Mouse (Mus musculus) hematopoietic multipotent progenitor cell, adult 10-12 weeks (in vitro differentiated cells): ENCODE results near the gene Hormad1. TPM values are rescaled to one million over a fixed set of nuclear protein-coding genes. Genes with fewer than 3 reads are reported as not detected.

ENCODE experiments used
- polyA plus RNA-seq: library from polyadenylated mRNA; stranded (reverse); fragments of >175 nt; gene quantifications from 2 replicates; pipeline ENCODE4 v1.2.3, GENCODE M21; 2012; ENCODE audit warnings: low replicate concordance

The Hormad1 gene
- polyA plus RNA-seq = not detected in 2 replicates

DNA sequence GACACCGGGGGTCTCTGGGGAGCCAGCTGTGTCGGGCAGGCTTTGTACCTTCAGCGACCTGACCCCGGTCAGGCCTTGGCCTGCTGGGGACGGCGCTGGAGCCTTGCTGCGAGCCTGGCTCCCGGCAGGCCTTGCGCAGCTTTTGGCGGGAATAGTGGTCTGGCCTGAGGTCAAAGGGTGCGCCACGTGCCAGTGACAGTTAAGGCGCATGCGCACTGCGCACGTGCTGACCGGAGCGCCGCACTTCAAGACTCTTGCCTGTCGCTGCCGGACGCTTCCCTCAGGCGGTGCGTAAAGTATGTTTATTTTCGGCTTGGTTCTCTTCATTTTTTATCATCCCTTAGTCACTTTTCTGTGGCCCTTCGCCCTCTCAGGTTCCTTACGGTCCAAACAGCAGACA is at the start of gene Hormad1:
Gene Hormad1 (plus strand): TSS at position 241 of the 400 bp plus-strand sequence.

DNA sequence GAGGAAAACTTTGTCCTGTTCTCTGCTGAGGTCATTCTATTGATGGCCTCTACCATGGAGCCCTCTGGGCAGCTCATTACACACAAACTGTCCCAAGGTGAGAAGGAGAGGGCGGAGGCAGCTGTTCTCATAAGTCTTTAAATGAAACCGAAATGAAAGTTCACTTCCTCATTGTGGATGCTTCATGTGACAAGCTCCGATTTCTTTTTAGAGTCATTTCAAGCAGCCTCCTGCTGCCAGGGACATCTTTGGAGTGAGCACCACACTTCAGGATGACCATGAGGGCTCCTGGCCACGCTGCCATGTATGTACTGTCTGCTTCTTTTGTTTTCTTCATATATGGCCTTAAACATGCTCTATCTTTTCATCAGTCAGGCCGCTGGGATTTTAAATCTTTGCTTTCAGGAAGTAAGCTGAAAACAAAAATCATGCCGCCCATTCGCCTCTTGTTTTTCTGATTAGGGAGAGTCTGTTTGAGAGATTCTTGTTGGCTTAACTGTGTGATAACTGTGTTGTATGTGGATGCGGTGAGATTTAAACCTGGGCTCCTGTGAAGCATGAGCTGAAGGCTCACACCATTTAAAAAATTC is 32.8 kb upstream of the Hormad1 start, which contains the start of gene Ctss:
Gene Ctss (plus strand): TSS at position 165 of the 590 bp plus-strand sequence.

DNA sequence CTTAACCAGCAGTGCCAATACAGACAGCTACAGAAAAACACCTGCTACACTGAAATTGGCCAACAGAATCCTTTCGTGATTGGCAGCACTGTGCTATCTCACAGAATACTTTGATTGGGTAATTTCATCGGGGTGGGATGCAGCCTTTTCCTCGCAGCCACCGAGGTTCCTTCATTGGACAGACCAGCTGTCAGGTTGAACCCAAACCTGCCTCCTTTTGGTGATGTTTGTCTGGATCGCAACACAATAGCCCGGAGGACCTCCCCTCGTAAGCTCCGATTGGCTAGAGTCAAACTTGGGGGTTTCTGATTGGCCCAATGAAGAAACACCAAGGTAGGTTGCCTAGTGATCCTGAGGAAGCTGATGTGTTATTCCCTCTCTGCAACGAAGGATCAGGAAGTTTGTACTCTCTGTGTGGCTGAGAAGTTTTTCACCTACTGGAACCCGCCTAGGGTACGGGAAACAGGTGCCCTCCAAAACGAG is 29.2 kb downstream of the Hormad1 start, which contains the start of gene Golph3l:
Gene Golph3l (plus strand): TSS at position 331 of the 483 bp plus-strand sequence.

DNA sequence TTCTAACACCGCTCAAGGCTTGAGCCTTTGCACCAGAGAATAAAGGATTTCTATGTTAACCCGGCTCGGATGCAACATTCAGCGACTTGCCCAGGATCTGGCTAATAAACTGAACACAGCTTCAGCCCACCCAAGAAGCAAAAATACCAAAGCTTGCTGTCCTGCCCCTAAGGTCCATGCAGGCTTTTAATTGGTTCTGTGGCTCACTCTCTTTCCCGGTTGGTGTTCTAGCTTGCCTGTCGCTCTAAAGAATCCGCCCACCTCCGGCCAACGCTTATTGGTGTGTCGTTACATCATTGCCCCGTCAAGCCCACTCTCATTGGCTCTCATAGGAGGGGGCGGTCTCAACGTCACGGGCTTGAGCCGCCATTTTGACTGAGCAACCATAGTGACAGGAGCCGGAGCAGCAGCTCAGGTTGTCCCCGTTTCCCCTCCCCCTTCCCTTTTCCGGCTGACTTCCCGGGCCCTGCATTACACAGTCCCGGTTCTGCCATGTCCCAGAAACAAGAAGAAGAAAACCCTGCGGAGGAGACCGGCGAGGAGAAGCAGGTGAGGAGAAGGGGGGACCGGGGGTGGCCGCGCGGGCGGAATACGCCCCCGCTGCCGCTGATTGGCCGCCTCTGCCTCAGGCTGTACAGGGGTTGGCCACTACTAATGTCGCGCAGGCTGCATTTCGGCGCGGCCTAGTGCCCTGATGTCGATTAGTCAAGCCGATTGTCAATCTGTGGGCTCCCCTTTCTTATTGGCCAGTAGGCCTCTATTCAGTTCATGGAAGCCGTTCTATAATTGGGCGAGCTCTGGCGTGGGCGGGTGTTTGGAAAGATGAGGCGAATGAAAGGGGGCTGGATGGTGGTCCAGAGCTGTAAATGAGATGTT is 65.4 kb downstream of the Hormad1 start, which contains the start of gene Ensa:
Gene Ensa (plus strand): TSS at position 366 of the 876 bp plus-strand sequence.

Other genes starting within 250 kb of the Hormad1 start
- gene Cers2, start 244.9 kb upstream of the Hormad1 start, polyA plus RNA-seq = 194 and 233 TPM in 2 replicates
- gene Setdb1, start 202.5 kb upstream of the Hormad1 start, polyA plus RNA-seq = 10.9 and 12.9 TPM in 2 replicates
- gene 4930558C23Rik, start 156.8 kb upstream of the Hormad1 start, polyA plus RNA-seq = not detected in 2 replicates
- gene Arnt, start 125.3 kb upstream of the Hormad1 start, polyA plus RNA-seq = 32.9 and 52.8 TPM in 2 replicates
- gene Ctsk, start 60.4 kb upstream of the Hormad1 start, polyA plus RNA-seq = 0.08 TPM in 1 of 2 replicates, not detected in the other
- 19.9 and 33.2 TPM in 2 replicates for gene Ctss, start 32.9 kb upstream of the Hormad1 start, polyA plus RNA-seq
- 2.8 and 2.9 TPM in 2 replicates for gene Golph3l, start 29.3 kb downstream of the Hormad1 start, polyA plus RNA-seq
- 33.7 and 38.0 TPM in 2 replicates for gene Ensa, start 65.3 kb downstream of the Hormad1 start, polyA plus RNA-seq
- gene Mcl1, start 99.1 kb downstream of the Hormad1 start, polyA plus RNA-seq = 463 and 1,409 TPM in 2 replicates
- 5.4 and 10.2 TPM in 2 replicates for gene Adamtsl4, start 128.2 kb downstream of the Hormad1 start, polyA plus RNA-seq
- 26.6 and 28.3 TPM in 2 replicates for gene Ecm1, start 179.9 kb downstream of the Hormad1 start, polyA plus RNA-seq
- 5.9 and 30.1 TPM in 2 replicates for gene Tars2, start 200.5 kb downstream of the Hormad1 start, polyA plus RNA-seq